Mouse (Mus musculus) MEL (cell line): Measurements from ENCODE around the gene Ube2dnl1. TPM values are rescaled to one million over a fixed set of nuclear protein-coding genes. Genes with fewer than 3 reads are reported as not detected.

Source experiments
- DNase-seq: peaks from one replicate; pipeline ENCODE4 v3.0.0; 2011; ENCODE audit warnings: low read depth, low spot score
- H3K27ac ChIP-seq: 2 replicates; pipeline ENCODE4 v1.5.1; 2012; ENCODE audit warnings: low read depth, mild to moderate bottlenecking, control low read depth, low read length, moderate library complexity; ENCODE audit not compliant: control insufficient read depth
- H3K27me3 ChIP-seq, 2 experiments: fragments of 150-350 bp in 1 of 2; sonication (generic) in 1 of 2; 2 replicates each; pipeline ENCODE4 v1.6.1; 2012; ENCODE audit warnings: low read length in 2 of 2, mild to moderate bottlenecking in 2 of 2, improper control_type of control experiment in 1 of 2, moderate library complexity in 1 of 2; ENCODE audit not compliant: insufficient read depth in 2 of 2, control insufficient read depth in 1 of 2
- H3K36me3 ChIP-seq, 2 experiments: 2 replicates each; pipeline ENCODE4 v1.6.1; 2012 to 2014; ENCODE audit warnings: low read length in 2 of 2, improper control_type of control experiment in 1 of 2, inconsistent platforms in 1 of 2, mild to moderate bottlenecking in 1 of 2; ENCODE audit not compliant: insufficient read depth in 2 of 2, control insufficient read depth in 1 of 2
- H3K4me1 ChIP-seq, 2 experiments: fragments of 150-350 bp in 1 of 2; sonication (generic) in 1 of 2; 2 replicates each; pipeline ENCODE4 v1.6.1; 2012; ENCODE audit warnings: low read length in 2 of 2, improper control_type of control experiment in 1 of 2, mild to moderate bottlenecking in 1 of 2; ENCODE audit not compliant: insufficient read depth in 2 of 2, control insufficient read depth in 1 of 2
- H3K4me3 ChIP-seq, 2 experiments: fragments of 150-350 bp in 1 of 2; sonication (generic) in 1 of 2; 2 replicates each; pipeline ENCODE4 v1.5.1; 2012; ENCODE audit warnings: low read depth in 2 of 2, low read length in 2 of 2, mild to moderate bottlenecking in 2 of 2, moderate library complexity in 2 of 2, control low read depth in 1 of 2, improper control_type of control experiment in 1 of 2; ENCODE audit not compliant: control insufficient read depth in 1 of 2, insufficient read depth in 1 of 2
- H3K79me2 ChIP-seq: 2 replicates; pipeline ENCODE4 v1.6.1; 2012; ENCODE audit warnings: mild to moderate bottlenecking, low read length, moderate library complexity; ENCODE audit not compliant: control insufficient read depth, poor library complexity, insufficient read depth
- H3K9ac ChIP-seq: 2 replicates; pipeline ENCODE4 v1.6.1; 2012; ENCODE audit warnings: low read depth, mild to moderate bottlenecking, control low read depth, low read length, moderate library complexity; ENCODE audit not compliant: control insufficient read depth, poor library complexity, severe bottlenecking
- H3K9me3 ChIP-seq: fragments of 150-350 bp; sonication (generic); replicated peaks from 2 replicates; pipeline ENCODE4 v1.6.1; 2012; ENCODE audit warnings: mild to moderate bottlenecking, low read length, improper control_type of control experiment, moderate library complexity; ENCODE audit not compliant: insufficient read depth
- BHLHE40 ChIP-seq: IDR thresholded peaks from 2 replicates; pipeline ENCODE4 v1.6.1; 2012; ENCODE audit warnings: low read depth, mild to moderate bottlenecking, inconsistent platforms, low read length, improper control_type of control experiment, borderline replicate concordance
- CHD1 ChIP-seq: IDR thresholded peaks from 2 replicates; pipeline ENCODE4 v1.6.1; 2012; ENCODE audit warnings: low read depth, mild to moderate bottlenecking, inconsistent platforms, low read length, improper control_type of control experiment
- CHD2 ChIP-seq: IDR thresholded peaks from 2 replicates; pipeline ENCODE4 v1.6.1; 2011; ENCODE audit warnings: low read length, improper control_type of control experiment
- EP300 ChIP-seq, 2 experiments: IDR thresholded peaks; 2 replicates each; pipeline ENCODE4 v1.6.1; 2011; ENCODE audit warnings: improper control_type of control experiment in 2 of 2, low read length in 2 of 2, low read depth in 1 of 2, mild to moderate bottlenecking in 1 of 2
- ETS1 ChIP-seq: IDR thresholded peaks from 2 replicates; pipeline ENCODE4 v1.6.1; 2012; ENCODE audit warnings: low read depth, mild to moderate bottlenecking, inconsistent platforms, low read length, improper control_type of control experiment, moderate library complexity
- GABPA ChIP-seq: IDR thresholded peaks from 2 replicates; pipeline ENCODE4 v1.6.1; 2012; ENCODE audit warnings: low read depth, mild to moderate bottlenecking, inconsistent platforms, low read length, improper control_type of control experiment, moderate library complexity
- GATA1 ChIP-seq: IDR thresholded peaks from 2 replicates; pipeline ENCODE4 v1.6.1; 2011; ENCODE audit warnings: low read depth, low read length, improper control_type of control experiment
- JUND ChIP-seq: IDR thresholded peaks from 2 replicates; pipeline ENCODE4 v1.6.1; 2011; ENCODE audit warnings: low read depth, mild to moderate bottlenecking, improper control_type of control experiment, low read length
- KAT2A ChIP-seq: conservative IDR thresholded peaks from 2 replicates; pipeline ENCODE4 v1.6.1; 2012; ENCODE audit warnings: low read depth, low read length, improper control_type of control experiment, inconsistent platforms
- MAFK ChIP-seq: IDR thresholded peaks from 2 replicates; pipeline ENCODE4 v1.6.1; 2011; ENCODE audit warnings: low read depth, mild to moderate bottlenecking, low read length, improper control_type of control experiment, borderline replicate concordance
- MAX ChIP-seq: IDR thresholded peaks from 2 replicates; pipeline ENCODE4 v1.6.1; 2011; ENCODE audit warnings: low read length, improper control_type of control experiment
- MAZ ChIP-seq: IDR thresholded peaks from 2 replicates; pipeline ENCODE4 v1.6.1; 2012; ENCODE audit warnings: low read depth, mild to moderate bottlenecking, inconsistent platforms, low read length, improper control_type of control experiment
- MEF2A ChIP-seq: IDR thresholded peaks from 2 replicates; pipeline ENCODE4 v1.6.1; 2014; ENCODE audit warnings: low read depth, mild to moderate bottlenecking, inconsistent platforms, low read length, improper control_type of control experiment; ENCODE audit not compliant: poor library complexity, insufficient replicate concordance, severe bottlenecking; ENCODE audit errors: extremely low read depth
- MXI1 ChIP-seq: IDR thresholded peaks from 2 replicates; pipeline ENCODE4 v1.6.1; 2011; ENCODE audit warnings: mild to moderate bottlenecking, low read depth, low read length, improper control_type of control experiment
- MYC ChIP-seq: IDR thresholded peaks from 2 replicates; pipeline ENCODE4 v1.6.1; 2011; ENCODE audit warnings: low read depth, mild to moderate bottlenecking, low read length, improper control_type of control experiment, moderate library complexity
- NELFE ChIP-seq: IDR thresholded peaks from 2 replicates; pipeline ENCODE4 v1.6.1; 2011; ENCODE audit warnings: low read depth, low read length, improper control_type of control experiment
- NRF1 ChIP-seq: IDR thresholded peaks from 2 replicates; pipeline ENCODE4 v1.6.1; 2014; ENCODE audit warnings: low read depth, mild to moderate bottlenecking, inconsistent platforms, low read length, improper control_type of control experiment, moderate library complexity; ENCODE audit not compliant: poor library complexity, insufficient read depth, severe bottlenecking
- POLR2AphosphoS2 ChIP-seq: IDR thresholded peaks from 2 replicates; pipeline ENCODE4 v1.6.1; 2011; ENCODE audit warnings: low read length, improper control_type of control experiment
- RAD21 ChIP-seq: IDR thresholded peaks from 2 replicates; pipeline ENCODE4 v1.6.1; 2011; ENCODE audit warnings: mild to moderate bottlenecking, low read depth, low read length, improper control_type of control experiment
- RCOR1 ChIP-seq: IDR thresholded peaks from 2 replicates; pipeline ENCODE4 v1.6.1; 2012; ENCODE audit warnings: low read depth, mild to moderate bottlenecking, inconsistent platforms, low read length, improper control_type of control experiment
- SMC3 ChIP-seq: IDR thresholded peaks from 2 replicates; pipeline ENCODE4 v1.6.1; 2011; ENCODE audit warnings: low read depth, low read length, improper control_type of control experiment
- TBP ChIP-seq: IDR thresholded peaks from 2 replicates; pipeline ENCODE4 v1.8.0; 2011; ENCODE audit warnings: low read depth, low read length, improper control_type of control experiment
- TCF12 ChIP-seq: IDR thresholded peaks from 2 replicates; pipeline ENCODE4 v1.6.1; 2014; ENCODE audit warnings: low read depth, mild to moderate bottlenecking, inconsistent platforms, low read length, improper control_type of control experiment, moderate library complexity
- USF1 ChIP-seq: IDR thresholded peaks from 2 replicates; pipeline ENCODE4 v1.6.1; 2014; ENCODE audit warnings: low read depth, mild to moderate bottlenecking, inconsistent platforms, low read length, improper control_type of control experiment, moderate library complexity
- ZC3H11A ChIP-seq: IDR thresholded peaks from 2 replicates; pipeline ENCODE4 v1.6.1; 2012; ENCODE audit warnings: low read depth, mild to moderate bottlenecking, inconsistent platforms, low read length, improper control_type of control experiment
- ZMIZ1 ChIP-seq: IDR thresholded peaks from 2 replicates; pipeline ENCODE4 v1.6.1; 2012; ENCODE audit warnings: low read depth, mild to moderate bottlenecking, inconsistent platforms, low read length, improper control_type of control experiment, moderate library complexity
- ZNF384 ChIP-seq: IDR thresholded peaks from 2 replicates; pipeline ENCODE4 v1.6.1; 2012; ENCODE audit warnings: low read depth, mild to moderate bottlenecking, inconsistent platforms, low read length, improper control_type of control experiment
- polyA plus RNA-seq, 2 experiments: library from polyadenylated mRNA; stranded (reverse) in 1 of 2; unstranded in 1 of 2; fragments of >175 nt in 1 of 2; fragments of >200 nt in 1 of 2; gene quantifications; 2 replicates each; pipeline versions ENCODE4 v1.2.1 to v1.2.4; 2012; ENCODE audit warnings: low replicate concordance in 2 of 2, low read depth in 1 of 2; ENCODE audit not compliant: insufficient read length in 2 of 2, insufficient read depth in 1 of 2, missing spikeins in 1 of 2
- total RNA-seq: library from RNA; depleted of rRNA; stranded (reverse); fragments of 300-350 nt; gene quantifications from 2 replicates; pipeline ENCODE4 v1.2.3, GENCODE M21; 2012

Gene Ube2dnl1
- total and polyA plus RNA-seq, 3 experiments: not detected

- TF ChIP-seq NRF1: no peak
- no peak for TF ChIP-seq JUND
- TF ChIP-seq MYC: no peak
- no peak for TF ChIP-seq POLR2AphosphoS2
- TF ChIP-seq RCOR1: no peak
- no peak for TF ChIP-seq CHD1
- TF ChIP-seq GABPA: no peak
- no peak for TF ChIP-seq CHD2
These were observed 1.4 kb upstream of the Ube2dnl1 start for GRCm38 (mm10) chrX:114903391-114903790.

GRCm38 (mm10) chrX:114907282-114907681 lies 2.5 kb downstream of the Ube2dnl1 start, which contains the start of gene Ube2dnl2:
Ube2dnl2 (plus strand) TSS chrX:114907582.
- Histone ChIP-seq H3K27ac (no peak within 1 kb of the TSS), H3K27me3 (no peaks in the 10 kb centered on the region), H3K9me3 (no peaks in the 10 kb centered on the region), H3K79me2 (no peaks in the 10 kb centered on the region), H3K36me3 (no peaks in the 10 kb centered on the region), H3K9ac (no peak within 1 kb of the TSS), H3K4me3 (no peak within 1 kb of the TSS), H3K4me1 (no peaks in the 10 kb centered on the region)
- TF ChIP-seq SMC3: no peak
- TF ChIP-seq MEF2A: no peak
- no peak for TF ChIP-seq GATA1
- TF ChIP-seq BHLHE40: no peak
- TF ChIP-seq ZMIZ1: no peak
- TF ChIP-seq ZC3H11A: no peak
- no peak for TF ChIP-seq MAFK
- no peak for DNase-seq

More at GRCm38 (mm10) chrX:114903391-114903790, 1.4 kb upstream of the Ube2dnl1 start:
- Histone ChIP-seq H3K79me2 (no peaks in the 10 kb centered on the region), H3K9ac (no peak overlapping the region), H3K27ac (no peak overlapping the region), H3K36me3 (no peaks in the 10 kb centered on the region), H3K27me3 (no peaks in the 10 kb centered on the region), H3K4me1 (no peaks in the 10 kb centered on the region), H3K9me3 (no peaks in the 10 kb centered on the region), H3K4me3 (no peak overlapping the region)
- no peak for DNase-seq

- Histone ChIP-seq H3K79me2 (no peaks in the 10 kb centered on the region), H3K9me3 (no peaks in the 10 kb centered on the region), H3K36me3 (no peaks in the 10 kb centered on the region), H3K9ac (no peak overlapping the region), H3K4me1 (no peaks in the 10 kb centered on the region), H3K27me3 (no peaks in the 10 kb centered on the region), H3K4me3 (no peak overlapping the region), H3K27ac (no peak overlapping the region)
- TF ChIP-seq ZNF384: no peak
- no peak for TF ChIP-seq MEF2A
- no peak for TF ChIP-seq BHLHE40
- TF ChIP-seq MAX: no peak
- TF ChIP-seq MXI1: no peak
- TF ChIP-seq RAD21: no peak
- TF ChIP-seq TBP: no peak
- TF ChIP-seq MAZ: no peak
- TF ChIP-seq MAFK: no peak
- TF ChIP-seq USF1: no peak
- TF ChIP-seq NRF1: no peak
- no peak for TF ChIP-seq KAT2A
- no peak for TF ChIP-seq EP300 (IDR thresholded peaks at IDR 0.05; ENCODE audit: low read depth in 1 of 2, low read length in 2 of 2)
- TF ChIP-seq ETS1: no peak
- no peak for TF ChIP-seq TCF12
- TF ChIP-seq NELFE: no peak
- DNase-seq: no peak
These were observed 50.3 kb downstream of the Ube2dnl1 start for GRCm38 (mm10) chrX:114955066-114955465.
